Mouse (Mus musculus) intestine, postnatal 0 days (tissue): ENCODE measurements at regions not wholly inside any gene's neighbourhood (a gene's known extent, or its start where the extent isn't known, plus 50 kb on each side); places are given as distances from the start of the nearest gene placed in this dataset.
A peak's percentile ranks its signal among the peaks of the same experiment; 100 is the strongest.

Experiments
- ATAC-seq: fragments of 200-750 bp; cut with Nextera tagmentation; 2 replicates; pipeline ENCODE4 v1.8.0; 2017; ENCODE audit warnings: mild to moderate bottlenecking, moderate TSS enrichment, moderate library complexity
- H3K27ac ChIP-seq: fragments of 300-500 bp; sonication (generic); 2 replicates; pipeline ENCODE4 v1.5.1; 2014; ENCODE audit warnings: mild to moderate bottlenecking, low read depth, low read length, moderate library complexity
- H3K27me3 ChIP-seq: fragments of 300-500 bp; sonication (generic); replicated peaks from 2 replicates; pipeline ENCODE4 v1.6.1; 2014; ENCODE audit warnings: low read length, mixed read lengths; ENCODE audit not compliant: control insufficient read depth, insufficient read depth
- H3K36me3 ChIP-seq: fragments of 300-500 bp; sonication (generic); 2 replicates; pipeline ENCODE4 v1.6.1; 2014; ENCODE audit warnings: mild to moderate bottlenecking, moderate library complexity; ENCODE audit not compliant: control insufficient read depth, insufficient read depth
- H3K4me1 ChIP-seq: fragments of 300-500 bp; sonication (generic); replicated peaks from 2 replicates; pipeline ENCODE4 v1.6.1; 2014; ENCODE audit warnings: antibody characterized with exemption, low read length, mixed read lengths; ENCODE audit not compliant: control insufficient read depth, insufficient read depth
- H3K4me2 ChIP-seq: fragments of 300-500 bp; sonication (generic); replicated peaks from 2 replicates; pipeline ENCODE4 v1.6.1; 2014; ENCODE audit warnings: low read depth, mild to moderate bottlenecking, moderate library complexity
- H3K4me3 ChIP-seq: fragments of 300-500 bp; sonication (generic); 2 replicates; pipeline ENCODE4 v1.5.1; 2014; ENCODE audit warnings: low read depth, low read length
- H3K9ac ChIP-seq: fragments of 300-500 bp; sonication (generic); 2 replicates; pipeline ENCODE4 v1.6.1; 2014; ENCODE audit warnings: mild to moderate bottlenecking, low read depth, low read length
- H3K9me3 ChIP-seq: fragments of 300-500 bp; sonication (generic); 2 replicates; pipeline ENCODE4 v1.6.1; 2016; ENCODE audit warnings: mixed run types; ENCODE audit not compliant: control insufficient read depth
- CTCF ChIP-seq: sonication (generic); IDR thresholded peaks from 2 replicates; pipeline ENCODE4 v1.5.1; 2016; ENCODE audit warnings: low read depth, mild to moderate bottlenecking, control low read depth, antibody characterized with exemption, moderate library complexity
- WGBS: fragments of 180-500 bp; shearing (Covaris S2); extraction: QIAGEN DNeasy Blood & Tissue Kit; methylation state at CpG from one replicate; pipeline ENCODE4 v1.1.7; 2014; 5-methylcytosine and 5-hydroxymethylcytosine counted together

GRCm38 (mm10) chrX:44228847-44229246 lies 139.3 kb downstream of the Dcaf12l2 start:
- H3K9ac ChIP-seq = no peak overlapping the region
- no peak for ATAC-seq

More at GRCm38 (mm10) chrX:44228847-44229246, 139.3 kb downstream of the Dcaf12l2 start:
- H3K4me3 ChIP-seq = no peak overlapping the region
- no peaks in the 10 kb centered on the region for H3K4me1 ChIP-seq
- no peak overlapping the region for H3K27ac ChIP-seq
- H3K9me3 ChIP-seq = no peaks in the 10 kb centered on the region
- H3K36me3 ChIP-seq = no peaks in the 10 kb centered on the region
- 23% methylated on average over 2 of the region's 2 CpGs for WGBS
- H3K4me2 ChIP-seq = no peak overlapping the region
- TF ChIP-seq CTCF = peak; percentile 66
- no peaks in the 10 kb centered on the region for H3K27me3 ChIP-seq
